Mouse (Mus musculus): ENCODE results near the gene Gnai3. TPM values are rescaled to one million over a fixed set of nuclear protein-coding genes. Genes with fewer than 3 reads are reported as not detected.
A peak's percentile ranks its signal among the peaks of the same experiment; 100 is the strongest.

The Gnai3 gene
- total RNA-seq, 2 experiments from 2014 or later: 160 to 166 TPM

- DNase-seq (ENCODE audit: low spot score in 2 of 2): no peak
Observed at GRCm38 (mm10) chr3:108165532-108166315, 19.8 kb upstream of the Gnai3 start.

GRCm38 (mm10) chr3:108164807-108165206, 18.9 kb upstream of the Gnai3 start:
- peak; percentile 74 to 76 for DNase-seq (ENCODE audit: low spot score in 2 of 2)

- no peak for DNase-seq (ENCODE audit: low spot score in 2 of 2)
Observed at GRCm38 (mm10) chr3:108164091-108164490, 18.1 kb upstream of the Gnai3 start.

DNA sequence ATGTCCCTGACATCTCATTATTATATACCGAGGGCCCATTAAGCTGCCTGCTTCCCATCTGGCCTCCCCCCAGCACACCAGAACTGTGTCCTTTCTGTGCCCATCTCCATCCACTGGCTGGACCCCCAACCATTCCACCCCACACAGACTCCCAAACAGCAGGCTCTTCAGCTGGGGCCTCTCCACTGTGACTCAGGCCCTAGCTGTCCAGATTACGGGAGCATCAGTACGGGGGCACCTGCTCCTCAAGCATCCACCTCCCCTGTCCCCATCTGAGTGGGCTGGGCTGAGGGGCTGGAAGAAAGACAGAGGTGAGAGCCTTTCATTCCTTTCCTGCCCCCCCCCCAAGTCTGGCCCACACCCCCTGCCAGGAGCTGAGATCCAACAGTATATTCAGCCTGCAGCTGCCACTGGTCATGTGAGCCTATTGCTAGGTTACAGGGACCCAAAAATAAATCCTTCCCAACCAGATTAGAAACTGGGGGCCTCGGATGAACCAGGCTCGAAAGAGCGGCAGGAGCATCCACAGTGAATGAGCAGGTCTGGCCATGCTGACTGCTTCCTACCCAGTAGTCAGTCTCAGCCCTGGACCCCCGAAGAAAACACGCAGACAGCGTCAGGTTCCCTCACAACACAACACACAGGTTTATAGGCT, 12.6 kb upstream of the Gnai3 start:
- DNase-seq (ENCODE audit: low spot score in 2 of 2): no peak

DNA sequence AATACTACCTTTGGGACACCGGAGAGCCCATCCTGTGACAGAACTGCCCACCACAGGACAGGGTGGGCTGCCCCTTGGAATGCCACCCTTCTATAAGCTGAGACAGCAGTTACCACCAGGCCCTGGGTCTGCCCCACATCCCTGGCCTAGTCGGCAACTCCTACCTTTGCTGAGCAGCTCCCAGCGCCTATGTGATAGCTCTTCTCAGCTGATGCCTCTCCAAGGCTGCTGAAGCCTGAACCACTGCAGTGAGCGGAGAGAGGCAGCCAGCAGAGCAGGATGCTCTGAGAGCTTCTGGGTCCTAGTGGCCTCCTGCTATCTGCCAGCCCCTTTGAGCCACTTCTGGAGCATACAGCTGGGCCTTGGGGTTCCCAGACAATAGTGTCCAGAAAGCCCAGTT, 8.7 kb upstream of the Gnai3 start, which contains the start of gene Gpr61:
Gene Gpr61, minus strand, starts transcription at position 227 of the 400 bp plus-strand sequence.
- DNase-seq (ENCODE audit: low spot score in 2 of 2): no peak

GRCm38 (mm10) chr3:108152290-108152689, 6.3 kb upstream of the Gnai3 start:
- no peak for DNase-seq (ENCODE audit: low spot score in 2 of 2)

DNA sequence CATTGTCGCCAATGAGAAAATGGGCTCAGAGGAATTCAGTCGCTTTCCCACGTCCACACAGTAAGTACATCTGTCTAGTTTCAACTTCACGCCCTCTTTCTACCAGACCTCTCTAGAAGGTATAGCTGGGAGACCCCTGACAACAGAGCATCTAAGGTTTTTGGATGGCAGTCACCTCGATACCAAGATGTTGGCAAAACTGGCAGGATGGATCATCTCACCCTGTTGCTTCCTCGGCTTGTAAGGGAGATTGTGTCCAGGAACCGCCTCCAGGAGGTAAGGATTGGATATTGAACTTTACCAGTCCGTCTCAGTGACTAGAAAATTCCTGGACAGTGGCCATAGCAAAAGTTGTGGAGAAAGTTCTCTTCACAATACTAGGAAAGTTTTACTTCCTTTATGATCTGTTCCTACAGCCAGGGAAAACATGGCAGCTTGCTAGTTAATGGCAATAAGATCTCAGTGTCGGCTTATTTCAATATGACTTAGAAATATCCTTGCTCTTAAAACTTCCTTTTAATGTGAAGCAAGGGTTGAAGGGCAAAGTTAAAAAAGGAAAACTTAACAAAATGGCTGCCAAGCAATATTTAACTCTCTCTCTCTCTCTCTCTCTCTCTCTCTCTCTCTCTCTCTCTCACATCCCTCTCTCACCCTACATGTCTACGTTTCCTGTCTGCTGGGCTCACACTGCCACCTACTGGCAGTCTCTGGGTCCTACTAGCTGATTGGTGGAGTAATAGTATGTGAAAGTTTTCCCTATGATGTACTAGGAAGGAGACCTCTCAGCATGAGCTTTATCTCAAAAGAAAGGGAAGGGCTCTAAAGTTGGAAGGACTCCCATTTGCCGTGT, 1.7 kb upstream of the Gnai3 start:
- DNase-seq (ENCODE audit: low spot score in 2 of 2): peak; percentile 89

GRCm38 (mm10) chr3:108146671-108147070, 725 bp upstream of the Gnai3 start:
- DNase-seq (ENCODE audit: low spot score in 2 of 2): no peak

DNA sequence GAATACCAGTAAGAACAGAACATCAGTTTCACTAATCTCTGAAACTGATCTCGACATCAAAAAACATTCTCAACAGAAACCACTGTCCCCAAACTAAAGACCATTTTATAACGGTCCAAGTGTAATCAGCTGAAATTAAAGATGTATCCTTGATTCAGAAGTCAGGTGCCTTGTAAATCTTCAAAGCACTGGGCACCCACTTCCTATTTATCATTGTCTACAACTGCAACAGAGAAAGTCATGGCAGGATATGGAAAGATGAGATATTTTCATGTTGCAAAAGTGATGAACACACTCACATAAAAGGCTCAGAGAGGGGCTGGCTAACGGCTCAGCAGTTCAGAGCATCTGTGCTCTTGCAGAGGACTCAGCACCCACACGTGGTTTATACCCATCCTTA, 5.2 kb downstream of the Gnai3 start:
- no peak for DNase-seq (ENCODE audit: low spot score in 2 of 2)

DNA sequence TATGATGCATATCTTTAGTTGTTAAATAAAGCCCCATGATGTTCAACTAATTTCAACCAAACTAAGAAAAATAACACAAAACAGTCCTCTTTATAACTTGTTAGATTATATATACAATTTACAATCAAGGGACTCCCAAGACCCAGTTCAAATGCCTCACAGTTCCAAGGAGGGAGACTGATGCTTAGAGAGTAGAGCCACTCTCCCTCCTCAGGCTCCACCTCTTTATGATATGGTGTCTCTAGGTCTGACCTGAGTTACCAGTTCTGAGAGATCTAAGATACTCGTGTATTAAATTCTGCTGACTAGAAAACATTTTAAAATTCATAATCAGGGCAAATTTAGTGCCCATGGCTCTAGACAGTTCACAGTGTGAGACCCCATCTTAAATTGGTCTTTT, 6.8 kb downstream of the Gnai3 start:
- DNase-seq (ENCODE audit: low spot score in 2 of 2): no peak

DNA sequence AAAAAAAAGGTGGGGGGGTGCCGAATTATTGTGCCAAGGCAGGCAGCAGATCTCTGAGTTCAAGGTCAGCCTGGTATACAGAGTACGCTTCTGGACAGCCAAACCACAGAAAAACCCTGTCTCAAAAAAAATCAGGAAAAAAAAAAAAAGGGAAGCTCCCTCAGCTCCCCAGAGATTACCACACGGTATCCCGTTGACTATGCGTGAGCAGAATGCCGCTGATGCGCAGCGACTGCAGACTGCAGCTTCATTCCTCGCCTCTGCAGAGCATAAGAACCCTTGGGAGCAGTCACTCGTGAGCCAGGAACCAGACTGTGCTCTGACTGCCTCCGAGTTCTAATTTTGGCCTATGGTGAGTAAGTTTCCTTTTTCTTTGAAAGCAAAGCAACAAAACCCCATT, 11.2 kb downstream of the Gnai3 start:
- no peak for DNase-seq (ENCODE audit: low spot score in 2 of 2)

- DNase-seq (ENCODE audit: low spot score in 2 of 2): no peak
Observed at GRCm38 (mm10) chr3:108132484-108132883, 13.5 kb downstream of the Gnai3 start.

GRCm38 (mm10) chr3:108131821-108132220, 14.1 kb downstream of the Gnai3 start:
- DNase-seq (ENCODE audit: low spot score in 2 of 2): no peak

GRCm38 (mm10) chr3:108131216-108131615, 14.7 kb downstream of the Gnai3 start:
- no peak for DNase-seq (ENCODE audit: low spot score in 2 of 2)

DNA sequence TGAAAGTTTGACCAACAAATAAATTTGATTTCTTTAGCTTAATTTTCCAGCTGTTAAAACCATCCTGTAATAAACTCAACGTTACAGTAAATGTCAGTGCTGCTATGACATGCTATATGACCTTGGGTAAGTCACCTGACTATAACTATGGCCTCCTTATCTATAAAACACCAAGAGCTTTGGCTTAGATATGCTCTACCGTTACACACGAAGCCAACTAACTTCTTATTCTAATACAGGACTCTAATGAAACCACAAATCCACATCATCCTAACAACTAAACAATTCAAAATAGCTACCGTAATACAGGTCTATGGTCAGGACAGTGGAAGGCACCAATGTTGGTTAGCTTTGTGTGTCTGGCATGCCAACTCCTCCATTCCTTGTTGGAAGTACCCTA, 16.1 kb downstream of the Gnai3 start:
- no peak for DNase-seq (ENCODE audit: low spot score in 2 of 2)

GRCm38 (mm10) chr3:108129367-108129766, 16.6 kb downstream of the Gnai3 start:
- DNase-seq (ENCODE audit: low spot score in 2 of 2): no peak

DNA sequence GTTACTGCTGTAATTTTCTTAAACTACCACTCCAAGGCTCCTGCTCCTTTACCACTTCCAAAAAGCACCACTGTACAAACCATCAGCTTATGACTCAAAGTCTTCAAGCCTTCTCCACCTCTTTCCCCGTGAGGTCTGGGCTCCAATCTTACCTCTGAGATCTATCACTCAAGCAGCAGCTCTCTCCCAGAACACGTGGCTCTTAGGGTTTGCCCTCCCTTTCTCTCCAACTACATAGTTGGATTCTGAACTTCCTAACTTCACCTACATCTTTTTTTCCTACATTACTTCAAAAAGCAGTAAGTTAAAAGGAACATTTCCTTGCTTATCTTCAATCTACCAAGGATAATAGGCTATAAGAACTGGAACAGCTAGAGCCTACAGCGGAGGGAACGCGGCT, 17.4 kb downstream of the Gnai3 start:
- no peak for DNase-seq (ENCODE audit: low spot score in 2 of 2)

GRCm38 (mm10) chr3:108126327-108126726, 19.6 kb downstream of the Gnai3 start:
- no peak for DNase-seq (ENCODE audit: low spot score in 2 of 2)

- DNase-seq (ENCODE audit: low spot score in 2 of 2): no peak
Observed at GRCm38 (mm10) chr3:108124131-108124530, 21.8 kb downstream of the Gnai3 start.

DNA sequence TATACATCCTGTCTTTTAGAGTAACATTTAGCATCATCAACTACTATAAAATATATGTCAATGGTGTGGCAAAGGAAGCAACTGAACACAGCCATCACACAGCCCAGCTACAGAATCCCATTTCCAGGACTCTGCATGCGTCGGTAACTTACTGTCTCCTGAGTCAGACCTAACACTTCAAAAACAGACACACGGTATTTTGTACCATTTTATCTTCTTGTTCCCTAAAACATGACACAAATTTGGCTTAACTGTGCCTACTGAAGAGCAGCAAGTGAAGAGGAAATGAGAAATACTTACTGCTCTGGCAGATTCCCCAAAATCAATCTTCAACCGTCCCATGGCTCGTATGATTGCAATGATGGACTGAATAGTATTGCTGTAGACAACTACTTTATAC, 22.7 kb downstream of the Gnai3 start:
- no peak for DNase-seq (ENCODE audit: low spot score in 2 of 2)

DNA sequence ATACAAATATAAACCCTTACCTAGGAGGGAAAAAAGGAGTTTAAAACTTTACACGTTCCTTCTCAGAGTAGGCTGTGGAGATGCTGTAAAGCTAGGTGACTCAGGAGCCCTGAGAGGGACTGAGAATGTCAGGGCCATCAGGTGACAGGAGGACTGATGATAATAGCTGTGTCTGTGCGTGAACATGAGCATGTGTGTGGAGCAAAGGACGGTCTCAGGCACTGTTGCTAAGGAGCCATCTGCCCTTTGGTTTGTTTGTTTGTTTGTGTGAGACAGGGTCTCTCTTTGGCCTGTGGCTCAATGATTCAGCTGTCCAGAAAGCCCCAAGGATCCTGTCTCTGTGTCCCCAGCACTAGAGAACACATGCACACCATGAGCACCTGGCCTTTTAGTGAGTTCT, 24.8 kb downstream of the Gnai3 start:
- DNase-seq (ENCODE audit: low spot score in 2 of 2): no peak

DNA sequence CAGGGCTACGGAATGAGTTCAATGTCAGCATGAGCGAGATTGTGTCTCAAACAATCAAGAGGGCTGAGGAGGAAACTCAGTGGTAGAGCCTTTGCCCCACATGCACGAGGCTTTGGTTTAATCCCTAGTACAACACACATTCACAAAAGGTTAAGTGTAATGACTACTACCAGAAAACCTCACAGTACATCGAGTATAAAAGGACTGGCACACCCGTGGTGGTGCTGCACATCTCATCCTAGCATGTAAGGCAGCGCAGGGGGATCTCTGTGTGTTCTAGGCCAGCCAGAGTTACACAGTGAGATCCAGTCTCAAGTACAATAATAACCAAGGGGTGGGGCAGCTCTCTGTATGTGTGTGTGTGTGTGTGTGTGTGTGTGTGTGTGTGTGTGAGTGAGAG, 28.5 kb downstream of the Gnai3 start:
- no peak for DNase-seq (ENCODE audit: low spot score in 2 of 2)
